Comparison of ENCODE assay signal across 9 mouse cellular contexts in the genomic region with DNA sequence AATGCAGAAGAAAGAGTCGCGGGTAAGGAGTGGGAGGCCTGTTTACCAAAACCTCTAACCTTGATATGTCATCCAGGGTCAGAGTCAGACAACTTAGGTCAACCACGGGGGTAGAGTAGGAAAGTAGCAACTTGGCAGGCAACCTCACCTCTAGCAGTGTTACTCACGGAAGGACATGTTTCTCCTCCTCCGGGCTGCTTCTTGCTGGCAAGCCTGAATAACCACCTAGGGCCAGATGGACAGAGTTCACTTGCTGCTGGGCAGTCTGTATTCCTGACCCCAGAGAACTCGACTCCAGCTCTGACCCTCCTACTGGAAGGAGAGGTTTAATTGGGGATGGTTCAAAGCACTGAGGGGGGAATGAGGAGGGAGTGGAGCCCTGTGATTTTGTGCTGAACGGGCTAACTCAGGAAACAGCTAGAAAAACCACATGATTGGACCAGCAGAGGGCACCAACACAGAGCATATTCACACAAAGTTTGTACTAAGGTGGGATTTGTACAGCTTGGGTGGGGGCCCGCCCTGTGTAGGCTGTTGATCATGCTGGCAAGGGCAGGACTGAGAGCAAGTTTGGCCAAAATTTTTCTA. TPM values are rescaled to one million over a fixed set of nuclear protein-coding genes. Genes with fewer than 3 reads are reported as not detected.
DNase-seq lines count a peak whose midpoint lies in the region; ATAC-seq and TF ChIP-seq lines count a peak whose summit lies in the region.
"Had no signal": no experiment of that assay in that cellular context is flagged by ENCODE, and none has a peak within 500 bp of the region (broad histone marks: within the 10 kb centered on the region; RNA-seq: fewer than 3 reads in every experiment).

No protein-coding gene starts in this region.

- intact Hi-C loops in left cerebral cortex, postnatal 25 days (cut with DNase I): loop anchor here (10.0 kb wide), 1 partner anchor 582 kb away; no protein-coding TSS in a partner anchor

- ATAC-seq in hindbrain, embryonic 12.5 days (ENCODE audit: low FRiP score): no peak
- ATAC-seq in embryonic facial prominence, embryonic 14.5 days (ENCODE audit: low read depth): 0 out of 2 replicates have a peak, but pooled peaks have one; percentile 37
- ATAC-seq in hindbrain, postnatal 0 days: peak; percentile 67
- no peak for ATAC-seq in neural tube, embryonic 11.5 days (ENCODE audit: insufficient read depth, low FRiP score, low TSS enrichment)

- WGBS in hindbrain, embryonic 10.5 days: 36% methylated on average over 8 of the region's 8 CpGs
- WGBS in hindbrain, embryonic 12.5 days: 40% methylated on average over 8 of the region's 8 CpGs
- 25% methylated on average over 7 of the region's 8 CpGs for WGBS in embryonic facial prominence, embryonic 14.5 days
- WGBS in hindbrain, postnatal 0 days: 35% methylated on average over 8 of the region's 8 CpGs
- WGBS in neural tube, embryonic 11.5 days: 46% methylated on average over 8 of the region's 8 CpGs

- TF ChIP-seq CTCF in hindbrain, postnatal 0 days (IDR thresholded peaks at IDR 0.05; ENCODE audit: low read depth): peak; percentile 79

- no peak overlapping the region for H3K9ac ChIP-seq in hindbrain, embryonic 12.5 days
- H3K9ac ChIP-seq in embryonic facial prominence, embryonic 14.5 days (ENCODE audit: low read depth, low read length): no peak overlapping the region
- H3K9ac ChIP-seq in hindbrain, postnatal 0 days (replicated peaks; ENCODE audit: low read length): no peak overlapping the region
- no peak overlapping the region for H3K9ac ChIP-seq in neural tube, embryonic 11.5 days (ENCODE audit: low read length)

- no peak overlapping the region for H3K27ac ChIP-seq in hindbrain, embryonic 10.5 days
- H3K27ac ChIP-seq in hindbrain, embryonic 12.5 days: no peak overlapping the region
- no peak overlapping the region for H3K27ac ChIP-seq in embryonic facial prominence, embryonic 14.5 days (replicated peaks; ENCODE audit: low read depth, low read length)
- H3K27ac ChIP-seq in hindbrain, postnatal 0 days: no peak overlapping the region
- no peak overlapping the region for H3K27ac ChIP-seq in neural tube, embryonic 11.5 days (ENCODE audit: low read depth, low read length)

- H3K4me2 ChIP-seq in hindbrain, embryonic 12.5 days (replicated peaks): no peak overlapping the region
- H3K4me2 ChIP-seq in embryonic facial prominence, embryonic 14.5 days (ENCODE audit: low read depth, low read length): no peak overlapping the region
- H3K4me2 ChIP-seq in hindbrain, postnatal 0 days (ENCODE audit: low read depth, low read length): no peak overlapping the region
- H3K4me2 ChIP-seq in neural tube, embryonic 11.5 days (ENCODE audit: low read depth): no peak overlapping the region

- no peak overlapping the region for H3K4me3 ChIP-seq in hindbrain, embryonic 10.5 days
- no peak overlapping the region for H3K4me3 ChIP-seq in hindbrain, embryonic 12.5 days
- no peak overlapping the region for H3K4me3 ChIP-seq in embryonic facial prominence, embryonic 14.5 days (ENCODE audit: low read depth, low read length)
- no peak overlapping the region for H3K4me3 ChIP-seq in hindbrain, postnatal 0 days (ENCODE audit: low read length)
- H3K4me3 ChIP-seq in neural tube, embryonic 11.5 days (ENCODE audit: low read depth, low read length): no peak overlapping the region

- peak; percentile 38 for DNase-seq in hindbrain, embryonic 10.5 days (ENCODE audit: low spot score)
- DNase-seq in NIH3T3 (ENCODE audit: low read depth): peak; percentile 55
- peak; percentile 24 for DNase-seq in embryonic facial prominence, embryonic 14.5 days (ENCODE audit: low spot score)
- DNase-seq in hindbrain, postnatal 0 days (ENCODE audit: low spot score): peak; percentile 50
- peak; percentile 28 to 50 for DNase-seq in left cerebral cortex, postnatal 25 days (ENCODE audit: low spot score in 2 of 2)
- DNase-seq in neural tube, embryonic 11.5 days (ENCODE audit: low spot score): peak; percentile 27
- DNase-seq in cerebellum, adult 11-12 months: no peak

- H3K27me3 ChIP-seq in hindbrain, embryonic 10.5 days (ENCODE audit: insufficient read depth, poor library complexity, severe bottlenecking): no peaks in the 10 kb centered on the region
- no peaks in the 10 kb centered on the region for H3K27me3 ChIP-seq in hindbrain, embryonic 12.5 days
- no peaks in the 10 kb centered on the region for H3K27me3 ChIP-seq in embryonic facial prominence, embryonic 14.5 days (replicated peaks; ENCODE audit: control insufficient read depth, insufficient read depth, low read length)
- H3K27me3 ChIP-seq in hindbrain, postnatal 0 days (ENCODE audit: insufficient read depth, low read length): no peaks in the 10 kb centered on the region
- no peaks in the 10 kb centered on the region for H3K27me3 ChIP-seq in neural tube, embryonic 11.5 days (ENCODE audit: control insufficient read depth, insufficient read depth, low read length)

- H3K4me1 ChIP-seq in hindbrain, embryonic 10.5 days (replicated peaks): peaks cover 9% of the 10 kb centered on the region; the same call in 1 of the 2 replicates
- H3K4me1 ChIP-seq in hindbrain, embryonic 12.5 days: no peaks in the 10 kb centered on the region; the same call in 1 of the 2 replicates
- H3K4me1 ChIP-seq in embryonic facial prominence, embryonic 14.5 days (ENCODE audit: control insufficient read depth, insufficient read depth, low read length): no peaks in the 10 kb centered on the region
- H3K4me1 ChIP-seq in hindbrain, postnatal 0 days (ENCODE audit: insufficient read depth, low read length): no peaks in the 10 kb centered on the region
- H3K4me1 ChIP-seq in neural tube, embryonic 11.5 days (ENCODE audit: control insufficient read depth, insufficient read depth, low read length): no peaks in the 10 kb centered on the region

- no peaks in the 10 kb centered on the region for H3K36me3 ChIP-seq in hindbrain, embryonic 10.5 days
- H3K36me3 ChIP-seq in hindbrain, embryonic 12.5 days: no peaks in the 10 kb centered on the region
- H3K36me3 ChIP-seq in embryonic facial prominence, embryonic 14.5 days (ENCODE audit: control insufficient read depth, insufficient read depth, low read length): no peaks in the 10 kb centered on the region
- no peaks in the 10 kb centered on the region for H3K36me3 ChIP-seq in hindbrain, postnatal 0 days (ENCODE audit: insufficient read depth, low read length)
- no peaks in the 10 kb centered on the region for H3K36me3 ChIP-seq in neural tube, embryonic 11.5 days (ENCODE audit: control insufficient read depth, insufficient read depth, low read length)

- no peaks in the 10 kb centered on the region for H3K9me3 ChIP-seq in hindbrain, embryonic 10.5 days
- no peaks in the 10 kb centered on the region for H3K9me3 ChIP-seq in hindbrain, embryonic 12.5 days (replicated peaks)
- no peaks in the 10 kb centered on the region for H3K9me3 ChIP-seq in embryonic facial prominence, embryonic 14.5 days (ENCODE audit: control insufficient read depth, low read length)
- H3K9me3 ChIP-seq in hindbrain, postnatal 0 days (ENCODE audit: low read length): no peaks in the 10 kb centered on the region
- H3K9me3 ChIP-seq in neural tube, embryonic 11.5 days (ENCODE audit: control insufficient read depth, low read length): no peaks in the 10 kb centered on the region

RNA-seq across cellular contexts. Expression of gene Slc12a7, which starts 9.7 kb away (rescaled TPM):
- 43.4 and 53.4 TPM in 2 replicates for polyA plus RNA-seq in hindbrain, embryonic 10.5 days (2016; fragmentation: Nextera tagmentation; extraction: Ambion mirVana)
- polyA plus RNA-seq in hindbrain, embryonic 12.5 days (2016; fragmentation: Nextera tagmentation; extraction: Ambion mirVana): 35.9 and 39.3 TPM in 2 replicates
- polyA plus RNA-seq in embryonic facial prominence, embryonic 14.5 days (2014; fragmentation: Nextera tagmentation; extraction: Ambion mirVana): 16.3 and 19.8 TPM in 2 replicates
- 7.1 and 11.0 TPM in 2 replicates for total RNA-seq in hindbrain, postnatal 0 days (2014; rRNA removed)
- 4.2 and 4.3 TPM in 2 replicates for polyA plus RNA-seq in hindbrain, postnatal 0 days (2015; fragmentation: Nextera tagmentation; extraction: Ambion mirVana)
- 1 to 10 TPM; 3.6 to 6.8 TPM for total RNA-seq in left cerebral cortex, postnatal 25 days (2021)
- 41.4 and 44.8 TPM in 2 replicates for polyA plus RNA-seq in neural tube, embryonic 11.5 days (2014; fragmentation: Nextera tagmentation; extraction: Ambion mirVana)

RNA-seq across cellular contexts. Expression of gene Slc6a19, which starts 18.5 kb away (rescaled TPM):
- polyA plus RNA-seq in hindbrain, embryonic 10.5 days (2016; fragmentation: Nextera tagmentation; extraction: Ambion mirVana): 0.34 TPM in 1 of 2 replicates, not detected in the other
- polyA plus RNA-seq in hindbrain, embryonic 12.5 days (2016; fragmentation: Nextera tagmentation; extraction: Ambion mirVana): 0.17 and 0.26 TPM in 2 replicates
- polyA plus RNA-seq in embryonic facial prominence, embryonic 14.5 days (2014; fragmentation: Nextera tagmentation; extraction: Ambion mirVana): 0.38 and 0.40 TPM in 2 replicates
- total RNA-seq in hindbrain, postnatal 0 days (2014; rRNA removed): 0.05 and 0.14 TPM in 2 replicates
- polyA plus RNA-seq in hindbrain, postnatal 0 days (2015; fragmentation: Nextera tagmentation; extraction: Ambion mirVana): 0.34 and 0.51 TPM in 2 replicates
- under 1 TPM in 1 of 2 experiments, not detected in 1; 0.18 TPM for total RNA-seq in left cerebral cortex, postnatal 25 days (2021)
- polyA plus RNA-seq in neural tube, embryonic 11.5 days (2014; fragmentation: Nextera tagmentation; extraction: Ambion mirVana): 0.28 and 0.52 TPM in 2 replicates

RNA-seq across cellular contexts. Expression of gene Slc6a18, which starts 45.4 kb away (rescaled TPM):
- polyA plus RNA-seq in hindbrain, embryonic 10.5 days (2016; fragmentation: Nextera tagmentation; extraction: Ambion mirVana): not detected in 2 replicates
- polyA plus RNA-seq in hindbrain, embryonic 12.5 days (2016; fragmentation: Nextera tagmentation; extraction: Ambion mirVana): not detected in 2 replicates
- not detected in 2 replicates for polyA plus RNA-seq in embryonic facial prominence, embryonic 14.5 days (2014; fragmentation: Nextera tagmentation; extraction: Ambion mirVana)
- not detected in 2 replicates for total RNA-seq in hindbrain, postnatal 0 days (2014; rRNA removed)
- polyA plus RNA-seq in hindbrain, postnatal 0 days (2015; fragmentation: Nextera tagmentation; extraction: Ambion mirVana): not detected in 2 replicates
- total RNA-seq in left cerebral cortex, postnatal 25 days (2021): not detected
- not detected in 2 replicates for polyA plus RNA-seq in neural tube, embryonic 11.5 days (2014; fragmentation: Nextera tagmentation; extraction: Ambion mirVana)
- total RNA-seq: left cerebral cortex, postnatal 36 days had no signal

Comparison
In these comparisons a context has a peak if more than half of its experiments do, and no peak if none do; other contexts are left out.
1. ATAC-seq: peak in embryonic facial prominence, embryonic 14.5 days (single experiment) and hindbrain, postnatal 0 days (single experiment); none in hindbrain, embryonic 12.5 days (single experiment) and neural tube, embryonic 11.5 days (single experiment).